Mouse (Mus musculus) CD4-positive, CD25-positive, alpha-beta regulatory T cell, adult 2 months (primary cell): Measurements from ENCODE around the gene Vwc2l.

Source experiments
- DNase-seq: peaks from one replicate; pipeline ENCODE4 v3.0.0-alpha.2; 2012; ENCODE audit warnings: low read depth, low spot score

The Vwc2l gene

DNA sequence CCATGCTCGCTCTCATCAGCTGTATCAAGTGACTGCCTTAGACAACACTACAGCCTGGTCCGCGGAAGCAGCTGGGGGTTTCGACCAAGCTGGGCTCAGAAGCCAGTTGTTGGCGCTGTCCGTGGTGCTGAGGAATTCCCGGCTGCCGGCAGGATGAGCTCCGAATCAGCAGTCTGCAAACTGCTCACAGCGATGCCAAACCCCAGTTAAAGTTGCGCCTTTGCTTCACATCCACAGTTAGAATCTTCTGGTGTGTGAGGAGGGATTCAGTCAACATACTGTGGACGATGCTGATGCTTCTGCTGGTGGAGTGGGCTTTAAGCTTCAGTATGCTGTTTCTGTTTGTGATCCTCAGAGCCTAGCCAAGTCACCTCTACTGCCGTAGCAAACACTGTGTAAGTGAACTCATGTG, at the start of gene Vwc2l:
TSS of gene Vwc2l (plus strand) at position 61 of the 412 bp plus-strand sequence.
- DNase-seq: peak; percentile 1

DNA sequence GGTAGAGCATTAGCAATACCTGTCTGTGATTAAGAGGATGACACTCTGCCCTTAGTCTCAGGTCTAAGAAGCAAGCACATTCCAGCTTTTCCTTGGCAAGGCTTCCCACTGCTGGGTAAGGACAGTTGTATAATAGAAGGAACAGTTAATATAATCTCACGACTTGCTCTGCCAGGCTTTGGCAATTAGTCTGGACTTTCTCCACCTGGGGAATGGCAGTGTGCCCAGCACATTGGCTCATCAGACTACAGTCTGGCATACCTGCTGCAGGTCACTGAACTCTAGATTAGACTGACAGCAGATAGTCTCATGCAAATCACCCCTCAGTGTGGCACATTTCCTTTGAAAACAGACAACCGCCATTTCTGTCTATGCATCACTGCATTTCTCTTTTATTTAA, 33.0 kb upstream of the Vwc2l start:
- no peak for DNase-seq

DNA sequence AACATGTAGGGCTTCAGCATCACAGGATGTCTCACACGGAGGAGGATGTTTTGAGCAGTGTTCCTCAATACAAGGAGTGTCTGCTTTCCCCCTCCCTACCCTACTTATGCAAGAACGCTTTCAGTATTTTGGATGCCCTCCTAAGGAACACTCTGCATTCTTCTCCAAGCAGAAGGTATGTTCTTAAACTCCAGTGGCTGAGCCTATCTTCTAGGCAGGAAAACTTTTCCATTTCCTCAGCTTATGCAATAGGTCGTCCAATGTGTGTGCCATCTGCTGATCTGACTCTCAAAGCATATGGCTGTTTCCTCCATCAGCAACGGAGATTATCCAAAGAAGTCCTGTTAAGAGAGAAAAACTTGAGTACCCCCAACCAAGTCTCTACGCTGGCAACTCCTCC, 25.2 kb upstream of the Vwc2l start:
- no peak for DNase-seq

DNA sequence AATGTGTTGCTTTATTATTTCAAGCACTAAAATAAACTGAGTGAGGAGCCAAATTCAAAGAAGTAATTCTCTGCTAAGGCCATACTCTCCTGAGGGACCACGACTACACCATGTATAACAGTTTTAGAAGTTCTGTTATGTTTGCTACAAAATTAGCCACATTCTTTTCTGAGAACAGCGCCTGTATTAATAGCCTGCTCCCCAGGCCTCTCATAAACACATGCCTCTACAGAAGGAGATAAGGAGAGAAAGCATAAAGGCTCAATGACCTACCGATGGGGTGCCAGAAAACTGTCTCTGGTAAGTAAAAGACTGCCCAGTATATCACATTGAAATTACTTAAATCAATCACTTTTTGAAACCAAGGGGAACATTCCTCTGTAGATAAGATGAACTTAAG, 21.6 kb upstream of the Vwc2l start:
- DNase-seq: no peak

DNA sequence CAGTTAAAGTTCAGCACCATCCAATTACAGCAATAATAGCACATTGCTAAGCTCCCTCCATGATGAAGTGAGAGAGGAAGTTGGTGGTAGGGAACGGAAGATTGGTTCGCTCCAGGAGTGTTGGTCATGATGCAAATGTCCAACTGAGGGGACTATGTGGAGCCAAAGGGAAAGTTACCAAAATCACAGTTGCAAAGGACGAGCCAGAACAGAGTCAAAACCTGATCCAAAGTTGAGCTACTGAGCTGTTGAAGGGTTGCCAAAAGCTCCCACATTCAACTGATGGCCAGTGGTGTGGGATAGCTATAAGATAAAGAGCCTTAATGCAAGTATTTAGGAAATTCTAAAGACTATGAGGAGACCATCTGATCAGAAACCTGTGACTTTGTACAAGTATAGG, 19.7 kb upstream of the Vwc2l start:
- no peak for DNase-seq

DNA sequence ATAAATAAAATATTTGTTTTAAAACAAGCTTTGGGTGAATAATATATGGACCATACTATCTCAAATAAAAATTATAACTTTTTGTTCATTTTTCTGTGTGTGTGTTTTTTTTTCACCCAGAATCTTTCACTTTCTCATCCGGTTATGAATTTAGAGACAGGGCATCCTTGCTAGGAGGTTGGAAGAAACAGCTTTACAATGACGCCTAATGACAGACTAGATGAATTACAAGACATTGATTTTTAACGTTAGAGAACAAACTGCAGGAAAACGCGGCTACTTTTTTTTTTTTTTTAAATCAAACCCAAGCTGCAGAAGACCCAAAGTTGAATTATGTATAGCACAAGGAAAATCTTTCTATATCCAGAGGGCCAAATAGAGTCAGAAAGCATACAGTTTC, 470 bp upstream of the Vwc2l start:
- no peak for DNase-seq

DNA sequence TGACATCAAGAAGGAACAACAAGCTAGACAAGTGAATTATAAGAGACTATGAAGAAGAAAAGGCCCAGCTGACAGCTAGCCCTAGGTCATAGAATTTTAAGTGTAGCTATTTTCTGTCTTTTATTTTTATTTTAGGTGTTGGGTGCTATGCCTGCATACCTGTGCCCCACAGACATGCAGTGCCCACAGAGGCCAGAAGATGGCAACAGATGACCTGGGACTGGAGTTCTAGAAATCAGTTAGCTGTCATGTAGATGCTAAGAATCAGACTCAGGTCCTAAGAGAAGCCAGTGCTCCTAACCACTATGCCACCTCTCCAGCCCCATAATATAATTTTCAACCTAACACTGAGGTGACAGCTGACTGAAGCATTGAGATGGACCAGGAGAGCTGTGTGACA, 61.6 kb downstream of the Vwc2l start:
- peak; percentile 2 for DNase-seq

DNA sequence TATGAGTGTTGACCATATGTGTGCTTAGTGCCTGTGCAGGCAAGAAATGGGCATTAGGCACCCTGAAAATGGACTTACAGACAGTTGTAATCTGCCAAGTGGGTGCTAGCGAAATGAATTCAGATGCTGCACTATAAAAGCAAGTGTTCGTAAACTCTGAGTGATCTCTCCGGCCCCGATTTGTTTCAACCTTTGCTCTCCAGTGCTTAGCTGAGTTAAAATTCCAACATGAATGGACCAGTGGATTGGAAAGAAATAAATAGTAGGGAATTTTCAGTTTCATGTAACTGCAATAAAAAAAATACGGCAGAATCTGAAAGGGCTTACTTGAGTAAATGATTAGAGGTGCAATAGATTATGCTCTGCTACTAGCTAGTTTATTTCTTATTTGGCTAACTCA, 66.1 kb downstream of the Vwc2l start:
- no peak for DNase-seq

DNA sequence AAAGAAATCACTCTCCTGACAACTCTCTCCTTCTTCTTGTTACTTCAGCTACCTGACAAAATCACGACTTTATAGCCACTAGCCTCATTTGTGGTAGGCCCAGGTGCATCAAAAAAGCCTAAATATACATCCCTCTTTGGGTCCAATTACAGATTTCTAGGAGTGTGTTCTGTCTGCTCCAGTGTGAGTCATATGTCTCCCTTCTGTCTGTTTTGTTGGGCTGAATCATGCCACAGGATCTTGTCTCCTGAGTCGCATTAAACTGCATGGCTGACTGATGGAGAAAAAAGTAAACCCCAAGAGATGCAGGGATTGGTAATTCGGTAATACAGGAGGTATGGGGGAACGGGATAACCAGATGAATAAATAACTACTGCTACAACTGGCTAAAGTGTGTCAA, 69.6 kb downstream of the Vwc2l start:
- no peak for DNase-seq

DNA sequence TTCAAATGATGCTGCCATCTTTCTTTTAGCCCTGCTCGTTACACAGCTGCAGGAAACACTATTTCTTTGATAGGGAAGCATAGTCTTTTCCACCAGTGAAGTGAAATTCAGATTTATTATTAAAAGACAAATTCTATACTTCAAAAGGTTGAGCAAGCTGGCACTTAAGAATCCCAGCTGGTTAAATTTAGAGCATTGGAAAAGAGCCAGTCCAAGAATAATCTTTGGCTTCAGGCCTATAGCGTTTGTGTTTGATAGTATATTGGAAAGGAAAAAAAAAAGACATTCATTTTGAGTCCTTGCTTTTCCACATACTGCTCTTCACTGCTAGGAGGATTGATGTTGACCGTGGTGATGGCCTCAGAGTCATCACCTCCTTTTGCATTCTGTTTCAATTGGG, 77.9 kb downstream of the Vwc2l start:
- no peak for DNase-seq

DNA sequence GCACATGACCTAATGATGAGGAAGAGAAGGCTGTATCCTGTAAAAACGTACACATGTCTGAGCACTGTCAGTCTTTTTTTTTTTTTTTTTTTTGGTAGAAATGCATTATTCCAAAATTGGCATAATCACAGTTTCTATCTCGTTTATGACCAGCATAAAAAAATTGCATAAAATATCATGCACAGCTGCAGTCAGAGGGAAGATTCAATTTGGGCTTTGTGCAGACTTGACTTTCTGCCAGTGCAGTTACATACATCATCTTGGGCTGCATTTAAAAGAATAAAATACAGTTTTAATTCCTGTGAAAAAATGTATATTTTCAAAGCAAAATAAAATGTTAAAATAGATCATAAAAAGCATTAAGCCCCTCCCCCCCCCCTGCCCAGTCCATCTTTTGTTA, 97.6 kb downstream of the Vwc2l start:
- DNase-seq: no peak

DNA sequence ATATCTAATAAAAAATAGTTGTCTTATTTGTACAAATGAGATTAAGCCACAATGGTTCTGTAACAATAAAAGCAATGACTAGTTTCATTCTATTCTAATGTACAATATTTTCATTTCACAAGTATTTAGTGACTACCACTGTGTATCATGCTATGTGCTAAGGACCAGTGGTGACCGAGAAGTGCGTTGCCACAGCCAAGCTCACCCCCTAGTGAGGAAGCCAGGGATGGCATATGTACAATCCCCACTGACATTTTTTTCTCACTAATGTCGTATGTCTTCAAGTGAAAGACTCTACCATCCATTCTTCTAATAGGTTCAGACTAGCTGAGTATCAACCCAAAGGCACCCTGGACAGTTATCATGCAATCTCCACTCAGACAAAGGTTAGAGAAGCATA, 107.7 kb downstream of the Vwc2l start:
- no peak for DNase-seq

DNA sequence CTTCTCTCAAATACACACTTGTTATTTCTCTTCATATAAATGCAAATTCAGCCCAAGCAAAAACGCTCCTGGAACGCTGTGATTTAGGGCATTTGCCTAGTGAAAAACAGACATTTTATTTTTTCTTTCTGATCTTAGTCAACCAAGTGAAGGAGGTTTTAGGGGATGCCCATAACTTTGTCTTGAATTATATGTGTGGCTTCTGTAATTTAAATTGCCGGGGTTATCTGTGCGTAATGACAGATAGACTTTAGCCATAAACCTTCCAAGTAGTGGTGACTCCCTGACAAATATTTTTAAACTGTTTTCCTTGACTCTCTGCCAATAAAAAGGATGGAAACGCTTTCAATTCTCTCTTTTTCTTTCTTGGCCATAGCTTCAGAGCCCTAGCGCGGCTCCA, 116.7 kb downstream of the Vwc2l start:
- no peak for DNase-seq

DNA sequence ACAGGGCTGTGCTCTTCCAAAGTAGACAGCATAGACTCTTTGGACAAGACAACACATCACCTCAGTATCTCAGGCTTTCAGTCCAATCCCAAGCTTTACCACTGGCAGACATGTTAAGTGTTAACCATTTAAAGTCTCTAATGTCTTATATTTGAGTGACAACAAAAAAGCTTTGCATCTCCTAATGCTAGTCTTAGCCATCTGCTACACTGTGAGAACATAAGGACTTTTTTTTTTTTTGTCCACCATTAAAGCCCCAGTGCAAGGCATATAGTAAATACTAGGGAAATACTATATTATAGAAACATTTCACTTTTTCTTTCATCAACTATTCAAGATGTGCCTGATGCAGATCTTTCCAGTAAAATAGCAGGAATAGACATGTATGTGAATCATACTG, 119.8 kb downstream of the Vwc2l start:
- DNase-seq: no peak

DNA sequence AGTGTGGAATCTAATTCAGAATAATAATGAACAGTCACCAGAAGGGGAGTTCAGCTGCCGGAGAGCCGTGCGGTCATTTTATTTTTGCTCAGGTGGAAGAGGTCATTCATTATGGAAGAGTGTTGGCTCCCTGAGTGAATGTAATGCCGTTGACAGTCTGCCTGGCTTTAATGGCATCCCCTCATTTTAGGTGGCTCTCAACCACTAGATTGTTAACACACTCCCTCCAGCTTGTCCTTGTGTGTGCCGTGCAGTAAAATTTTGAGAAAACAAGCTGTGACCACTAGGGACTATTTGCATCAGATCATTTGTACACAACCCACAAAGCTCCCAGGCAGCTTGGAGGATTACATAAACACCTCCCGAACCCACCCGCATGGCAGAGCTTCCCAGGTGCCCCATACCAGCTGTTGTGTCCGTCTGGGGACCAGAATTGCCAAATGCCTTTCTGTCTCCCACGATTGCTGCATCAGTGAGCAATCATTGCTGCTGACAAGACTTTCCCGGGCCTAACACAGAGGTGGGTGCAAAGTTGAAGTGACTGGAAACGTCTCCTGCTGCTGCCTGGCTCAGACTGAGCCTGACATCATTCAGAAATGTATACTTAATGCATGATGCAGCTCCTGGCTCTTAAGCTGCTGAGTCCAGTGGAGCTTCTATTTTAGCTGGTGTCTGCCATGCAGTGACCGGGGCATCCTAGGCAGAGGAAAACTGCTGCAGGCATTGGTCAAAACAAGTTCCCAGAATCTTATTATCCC, 126.3 kb downstream of the Vwc2l start:
- no peak for DNase-seq

DNA sequence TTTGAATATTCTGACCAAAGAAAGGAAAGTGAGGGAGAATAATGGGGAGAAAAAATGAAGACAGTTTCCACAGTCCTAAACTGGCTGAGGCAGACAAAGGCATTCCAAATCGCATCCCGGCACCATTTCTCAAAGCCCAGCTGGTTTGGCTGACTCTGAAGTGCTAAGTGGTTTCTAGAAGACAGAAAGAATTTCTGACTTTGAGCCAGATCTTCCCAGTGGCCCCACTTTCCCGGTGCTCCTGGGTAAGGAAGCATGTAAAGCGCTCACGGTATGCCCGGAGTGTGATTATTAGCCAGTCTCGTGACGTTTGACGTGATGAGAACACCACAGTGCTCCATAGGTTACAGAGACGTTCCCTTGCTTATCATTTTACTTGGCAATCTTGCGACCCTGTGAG, 127.9 kb downstream of the Vwc2l start:
- no peak for DNase-seq

DNA sequence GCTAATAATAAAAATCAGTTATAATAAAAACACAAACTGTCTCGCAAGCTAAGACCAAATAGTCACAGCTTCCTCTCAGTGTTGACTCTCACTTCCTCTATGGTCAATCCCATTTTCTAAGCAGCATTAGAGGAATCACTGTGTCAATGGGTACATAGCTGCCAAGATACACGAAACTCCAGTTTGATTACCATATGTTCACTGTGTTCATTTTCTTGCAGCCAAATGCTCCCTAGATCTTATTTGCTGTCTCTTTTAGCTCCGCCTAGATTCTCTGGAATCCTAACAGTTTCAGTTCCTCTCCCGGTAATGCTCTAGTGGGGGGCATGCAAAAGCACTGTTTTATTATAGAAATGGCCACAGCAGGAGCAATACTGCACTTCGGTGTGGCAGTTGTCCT, 130.4 kb downstream of the Vwc2l start:
- no peak for DNase-seq

DNA sequence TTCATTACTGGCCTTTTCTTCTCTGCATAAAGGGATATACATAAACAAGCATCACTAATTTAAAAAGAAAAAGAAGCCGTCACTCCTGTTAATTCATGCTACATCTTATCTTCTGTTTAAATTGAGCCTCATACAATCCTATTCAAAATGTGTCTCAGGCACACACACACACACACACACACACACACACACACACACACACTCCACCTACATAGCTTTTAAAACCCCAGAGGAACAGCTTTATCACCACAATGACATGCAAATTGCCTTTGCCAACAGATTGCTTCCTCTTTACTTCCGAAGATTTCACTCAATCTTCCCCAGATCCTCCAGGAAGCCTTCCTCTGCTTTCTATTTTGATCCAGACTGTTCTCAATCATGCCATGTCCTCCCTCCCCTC, 136.2 kb downstream of the Vwc2l start:
- DNase-seq: no peak

DNA sequence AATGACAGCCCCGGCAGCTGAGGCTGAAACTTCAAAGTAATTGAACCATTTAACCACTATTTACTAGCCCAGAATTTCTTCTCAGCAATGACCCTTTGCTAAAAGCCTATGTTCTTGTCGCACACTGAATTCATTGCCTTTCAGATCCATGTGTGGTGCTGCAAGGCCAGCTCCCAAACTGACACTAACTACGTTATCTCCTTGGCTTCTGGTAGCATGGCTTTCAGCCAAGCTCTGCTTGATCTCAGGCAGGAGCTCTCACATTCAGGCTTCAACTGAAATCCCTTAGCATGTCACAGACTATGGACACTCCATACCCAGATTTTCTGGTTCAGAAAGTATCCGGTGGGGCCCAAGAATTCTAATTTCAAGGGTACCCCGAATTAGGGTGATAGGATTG, 140.6 kb downstream of the Vwc2l start:
- no peak for DNase-seq

DNA sequence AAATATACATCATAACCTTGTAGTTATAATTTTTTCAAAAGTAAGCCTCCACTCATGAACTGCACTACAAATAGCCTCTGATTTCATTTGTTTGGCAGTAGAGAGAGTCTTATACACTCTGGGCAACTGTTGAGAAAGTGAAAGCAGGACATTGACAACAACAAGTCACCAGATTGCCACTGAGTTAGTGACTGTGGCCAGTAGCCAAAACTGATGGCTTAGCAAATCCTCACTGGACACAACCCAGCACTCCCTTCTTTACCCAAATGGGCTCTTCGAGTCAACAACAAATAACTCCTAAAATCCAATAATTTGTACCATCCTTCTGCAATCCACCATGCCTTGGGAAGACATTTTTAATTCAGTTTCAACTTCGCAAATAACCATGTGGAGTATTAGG, 155.0 kb downstream of the Vwc2l start:
- DNase-seq: no peak

DNA sequence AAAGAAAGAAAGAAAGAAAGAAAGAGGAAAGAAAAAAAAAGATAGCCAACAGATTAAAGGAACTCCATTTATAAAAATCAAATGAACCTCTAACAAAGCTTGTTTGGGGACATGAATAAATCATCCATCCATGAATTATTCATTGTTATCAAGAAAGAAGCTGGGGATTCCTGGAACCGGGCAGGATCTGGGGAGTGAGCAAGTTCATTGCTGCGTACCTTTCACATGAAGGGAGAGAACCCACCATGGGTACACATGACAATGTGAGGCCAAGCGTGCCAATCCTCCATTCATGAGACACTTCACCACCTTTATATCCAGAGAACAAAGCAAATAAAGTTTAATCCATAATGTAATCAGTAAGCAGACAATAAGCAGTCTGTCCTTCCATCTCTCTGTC, 155.8 kb downstream of the Vwc2l start:
- DNase-seq: no peak

DNA sequence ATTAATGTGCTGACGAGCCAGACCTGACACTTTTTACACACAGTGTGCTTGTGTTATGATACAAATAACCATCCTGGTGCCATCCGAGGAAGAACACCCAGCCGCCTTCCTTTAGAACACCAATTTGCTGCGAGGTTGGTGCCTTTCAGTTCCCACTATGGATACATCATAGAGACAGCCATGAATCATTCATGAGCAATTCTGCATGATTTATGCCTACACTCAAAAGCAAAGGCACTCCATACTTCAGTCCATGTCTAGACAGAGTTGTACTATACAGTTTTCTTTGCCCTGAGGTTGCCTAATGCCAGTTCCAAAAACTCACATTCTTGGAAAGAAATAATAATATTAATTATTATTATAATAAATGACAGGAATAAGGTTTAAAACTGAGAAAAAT, 158.6 kb downstream of the Vwc2l start:
- no peak for DNase-seq

DNA sequence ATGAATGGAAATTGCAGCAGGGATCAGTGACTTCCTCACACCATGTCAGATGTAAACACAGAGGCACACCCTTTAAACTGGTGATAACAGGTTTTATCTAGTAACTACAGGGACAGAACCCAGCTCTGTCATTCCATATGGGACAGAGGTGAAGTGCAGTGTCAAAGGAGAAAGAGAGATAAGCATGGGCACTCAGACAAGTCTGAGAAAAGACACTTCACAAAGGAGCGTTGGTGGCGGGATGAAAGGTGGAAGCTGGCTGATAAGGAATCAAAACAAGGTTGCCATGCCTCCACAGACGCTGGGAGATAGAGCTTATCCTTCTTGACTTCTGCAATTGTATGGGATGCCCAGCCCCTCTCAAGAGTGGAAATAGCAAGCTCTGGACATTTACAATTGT, 176.8 kb downstream of the Vwc2l start:
- no peak for DNase-seq

DNA sequence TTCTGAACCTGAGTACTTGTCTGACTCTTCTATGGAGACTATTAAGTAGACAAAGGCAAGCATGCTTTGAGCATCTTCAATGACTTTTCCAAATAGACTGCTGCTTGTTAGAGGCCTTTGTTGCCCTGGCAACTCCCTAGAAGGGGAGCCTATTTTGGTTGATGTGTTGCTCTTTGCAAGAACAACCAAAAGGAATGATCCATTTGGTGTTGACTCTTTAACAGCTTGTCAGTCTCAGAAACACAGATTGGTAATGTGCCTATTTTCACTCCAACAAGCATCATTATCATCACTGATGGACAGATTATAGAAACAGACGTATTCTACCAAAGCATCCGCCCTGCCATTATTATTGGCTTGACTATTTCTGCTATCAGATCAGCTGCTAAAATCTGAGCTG, 181.9 kb downstream of the Vwc2l start:
- DNase-seq: no peak
